In genomic region chr15:27246302-27246701, GRCm38 (mm10) we compare ENCODE assay signal across 10 mouse cellular contexts.
DNase-seq lines count a peak whose midpoint lies in the region; ATAC-seq and TF ChIP-seq lines count a peak whose summit lies in the region.
"Had no signal": no experiment of that assay in that cellular context is flagged by ENCODE, and none has a peak within 500 bp of the region (broad histone marks: within the 10 kb centered on the region; RNA-seq: fewer than 3 reads in every experiment).

No protein-coding gene starts in this region.

- no peak overlapping the region for H3K27ac ChIP-seq in kidney, adult 2 months (ENCODE audit: insufficient read depth, low read depth, low read length)
- no peak overlapping the region for H3K27ac ChIP-seq in kidney, embryonic 15.5 days
- H3K27ac ChIP-seq in heart, embryonic 10.5 days = 0 out of 2 replicates have a peak overlapping the region, but pooled peaks have one; percentile 8
- no peak overlapping the region for H3K27ac ChIP-seq in kidney, postnatal 0 days
- H3K27ac ChIP-seq: forebrain, embryonic 15.5 days; stomach, embryonic 15.5 days had no signal

- H3K4me3 ChIP-seq in kidney, adult 2 months (ENCODE audit: insufficient read depth, low read depth, low read length) = no peak overlapping the region
- H3K4me3 ChIP-seq in kidney, embryonic 15.5 days (replicated peaks) = no peak overlapping the region
- H3K4me3 ChIP-seq in heart, embryonic 10.5 days = no peak overlapping the region
- no peak overlapping the region for H3K4me3 ChIP-seq in kidney, postnatal 0 days (replicated peaks; ENCODE audit: low read depth, low read length)
- H3K4me3 ChIP-seq: forebrain, embryonic 15.5 days; stomach, embryonic 15.5 days had no signal

- ATAC-seq in kidney, embryonic 15.5 days (replicated peaks; ENCODE audit: low FRiP score) = no peak
- no peak for ATAC-seq in kidney, postnatal 0 days (replicated peaks; ENCODE audit: low FRiP score, low read depth)
- ATAC-seq in frontal cortex, adult (ENCODE audit: low TSS enrichment) = no peak
- ATAC-seq: forebrain, embryonic 15.5 days had no signal

- no peaks in the 10 kb centered on the region for H3K27me3 ChIP-seq in kidney, adult 2 months (replicated peaks; ENCODE audit: control insufficient read depth, insufficient read depth, low read length)
- no peaks in the 10 kb centered on the region for H3K27me3 ChIP-seq in kidney, embryonic 15.5 days
- H3K27me3 ChIP-seq in heart, embryonic 10.5 days (ENCODE audit: insufficient read depth, poor library complexity, severe bottlenecking) = 0 out of 2 replicates have a peak, but pooled peaks cover 4% of the 10 kb centered on the region
- no peaks in the 10 kb centered on the region for H3K27me3 ChIP-seq in kidney, postnatal 0 days (ENCODE audit: insufficient read depth, low read length)
- H3K27me3 ChIP-seq: forebrain, embryonic 15.5 days; stomach, embryonic 15.5 days had no signal

- no peaks in the 10 kb centered on the region for H3K4me1 ChIP-seq in kidney, adult 2 months (ENCODE audit: control insufficient read depth, insufficient read depth, low read length)
- no peaks in the 10 kb centered on the region for H3K4me1 ChIP-seq in kidney, embryonic 15.5 days
- H3K4me1 ChIP-seq in heart, embryonic 10.5 days = peaks cover 11% of the 10 kb centered on the region; the same call in 1 of the 2 replicates
- H3K4me1 ChIP-seq in kidney, postnatal 0 days (replicated peaks; ENCODE audit: insufficient read depth, low read length) = no peaks in the 10 kb centered on the region
- H3K4me1 ChIP-seq: forebrain, embryonic 15.5 days; stomach, embryonic 15.5 days had no signal

- peak; percentile 52 for DNase-seq in kidney, adult 2 months
- DNase-seq in heart, embryonic 10.5 days (ENCODE audit: low spot score) = peak; percentile 83
- peak; percentile 22 for DNase-seq in kidney, postnatal 0 days (ENCODE audit: low spot score)
- peak; percentile 52 to 75 for DNase-seq in lung, postnatal 4 days
- DNase-seq in neural tube, embryonic 10.5 days (ENCODE audit: extremely low spot score, low spot score) = no peak
- no peak for DNase-seq in cerebellum, adult 11-12 months

- H3K9me3 ChIP-seq in kidney, embryonic 15.5 days (replicated peaks) = no peaks in the 10 kb centered on the region
- no peaks in the 10 kb centered on the region for H3K9me3 ChIP-seq in heart, embryonic 10.5 days
- H3K9me3 ChIP-seq in kidney, postnatal 0 days (replicated peaks; ENCODE audit: low read length) = no peaks in the 10 kb centered on the region
- H3K9me3 ChIP-seq: forebrain, embryonic 15.5 days; stomach, embryonic 15.5 days had no signal

- TF ChIP-seq CTCF in kidney, adult 2 months (conservative IDR thresholded peaks at IDR 0.05; ENCODE audit: insufficient read depth, insufficient read length, low read depth, low read length) = no peak
- TF ChIP-seq CTCF in kidney, postnatal 0 days (IDR thresholded peaks at IDR 0.05; ENCODE audit: low read depth) = no peak

- no peak overlapping the region for H3K9ac ChIP-seq in kidney, embryonic 15.5 days
- no peak overlapping the region for H3K9ac ChIP-seq in kidney, postnatal 0 days (ENCODE audit: low read depth, low read length)
- H3K9ac ChIP-seq: forebrain, embryonic 15.5 days; stomach, embryonic 15.5 days had no signal

- H3K4me2 ChIP-seq in kidney, embryonic 15.5 days = no peak overlapping the region
- no peak overlapping the region for H3K4me2 ChIP-seq in kidney, postnatal 0 days (ENCODE audit: low read length)
- H3K4me2 ChIP-seq: forebrain, embryonic 15.5 days; stomach, embryonic 15.5 days had no signal

- H3K36me3 ChIP-seq in kidney, adult 2 months (ENCODE audit: control insufficient read depth, insufficient read depth, low read length) = no peaks in the 10 kb centered on the region
- H3K36me3 ChIP-seq in kidney, embryonic 15.5 days = no peaks in the 10 kb centered on the region
- no peaks in the 10 kb centered on the region for H3K36me3 ChIP-seq in heart, embryonic 10.5 days
- H3K36me3 ChIP-seq in kidney, postnatal 0 days (ENCODE audit: insufficient read depth, low read length) = no peaks in the 10 kb centered on the region
- H3K36me3 ChIP-seq: forebrain, embryonic 15.5 days; stomach, embryonic 15.5 days had no signal

- WGBS in kidney, adult 2 months = 43% methylated on average over 3 of the region's 3 CpGs
- WGBS in kidney, embryonic 15.5 days = 32% methylated on average over 3 of the region's 3 CpGs
- WGBS in heart, embryonic 10.5 days = 3% methylated on average over 3 of the region's 3 CpGs
- WGBS in kidney, postnatal 0 days = 38% methylated on average over 3 of the region's 3 CpGs

- TF ChIP-seq POLR2A in kidney, adult 2 months (IDR thresholded peaks at IDR 0.05; ENCODE audit: low read depth, low read length) = no peak

Comparison
In these comparisons a context has a peak if more than half of its experiments do, and no peak if none do; other contexts are left out.
1. DNase-seq: peak in kidney, adult 2 months (single experiment), heart, embryonic 10.5 days (single experiment), kidney, postnatal 0 days (single experiment) and lung, postnatal 4 days (2 of 2); none in neural tube, embryonic 10.5 days (single experiment) and cerebellum, adult 11-12 months (single experiment).